Mouse (Mus musculus): Measurements from ENCODE around the gene Ppp1r12b. TPM values are rescaled to one million over a fixed set of nuclear protein-coding genes. Genes with fewer than 3 reads are reported as not detected.

Gene Ppp1r12b
- total and polyA plus RNA-seq, 3 experiments = 0.64 to 1.8 (median 1.6) TPM

DNA sequence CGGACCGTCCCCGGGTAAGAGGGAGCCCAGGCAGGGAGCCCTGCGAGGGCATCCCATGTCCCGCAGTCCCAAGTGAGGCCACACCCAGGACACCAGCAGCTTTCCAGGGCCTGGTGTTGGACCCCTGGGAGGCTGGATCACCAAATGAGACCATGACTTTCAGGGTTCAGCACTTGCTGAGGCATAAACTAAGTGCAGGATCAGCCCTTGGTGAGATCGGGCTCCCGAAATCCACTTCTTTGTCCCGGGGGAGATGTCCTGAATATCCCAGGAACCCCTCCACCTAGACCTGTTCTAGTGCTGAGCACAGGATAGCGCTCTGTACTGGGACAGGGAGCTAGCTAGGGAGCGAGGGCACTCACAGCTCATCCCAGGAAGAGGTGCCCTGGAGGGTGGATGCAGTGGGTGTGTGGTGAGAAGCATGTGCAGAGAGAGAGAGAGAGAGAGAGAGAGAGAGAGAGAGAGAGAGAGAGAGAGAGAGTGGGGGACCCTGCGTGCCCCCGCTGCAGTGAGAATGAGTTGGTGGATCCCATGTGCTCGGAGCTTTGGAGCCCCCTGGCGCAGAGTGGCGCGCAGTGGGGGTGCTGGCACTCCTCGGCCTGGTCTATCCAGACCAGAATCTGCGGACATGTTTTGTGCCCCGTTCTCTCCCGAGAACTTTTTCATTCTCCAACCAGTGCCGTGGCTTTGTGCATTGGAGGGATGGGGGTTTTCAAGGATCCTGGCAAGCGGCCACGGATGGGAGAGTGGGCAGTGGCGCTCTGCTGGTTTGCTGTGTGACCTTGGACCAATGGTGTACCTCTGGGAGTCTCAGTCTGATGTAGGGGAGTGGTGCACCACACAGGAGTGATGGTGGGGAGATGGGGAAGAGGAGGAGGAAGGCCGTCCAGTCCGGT lies 246.1 kb downstream of the Ppp1r12b start:
- in situ Hi-C loops (cut with MboI; ENCODE audit: low pct_ligation_motif_present, low pct_unique_long_range_greater_than_20kb, low sequenced_read_pairs) (no loop called here), dilution Hi-C loops (cut with MboI; ENCODE audit: extremely low pct_ligation_motif_present, extremely low pct_unique_long_range_greater_than_20kb, low sequenced_read_pairs) (no loop called here)
- Histone ChIP-seq H3K79me2 (replicated peaks; ENCODE audit: control insufficient read depth, extremely low read depth, insufficient read depth, poor library complexity, severe bottlenecking) (no peaks in the 10 kb centered on the region), H3K9ac (ENCODE audit: insufficient read depth, low read depth) (no peak overlapping the region), H3K27me3 (replicated peaks) (peaks cover 96% of the 10 kb centered on the region), H3K4me3 (replicated peaks in 1 of 3; ENCODE audit: low read depth in 2 of 3, low read length in 2 of 3, poor library complexity in 1 of 3) (peak overlapping the region in 1 of 3 experiments; percentile 23), H3K36me3 (replicated peaks in 1 of 2; ENCODE audit: control insufficient read depth in 1 of 2, insufficient read depth in 1 of 2, low read length in 1 of 2) (no peaks in the 10 kb centered on the region), H3K4me1 (ENCODE audit: control insufficient read depth in 1 of 2, insufficient read depth in 2 of 2) (peaks cover 22 to 46% of the 10 kb centered on the region in 2 experiments), H3K9me3 (replicated peaks; ENCODE audit: low read length) (no peaks in the 10 kb centered on the region), H3K4me2 (ENCODE audit: insufficient read depth, low read depth, poor library complexity, severe bottlenecking) (peak overlapping the region; percentile 87), H3K27ac (ENCODE audit: insufficient read depth, low read depth) (no peak overlapping the region)
- DNase-seq (ENCODE audit: extremely low read depth) = no peak
- TF ChIP-seq ELF1 (IDR thresholded peaks at IDR 0.05; ENCODE audit: low read depth, low read length) (no peak), ZKSCAN1 (IDR thresholded peaks at IDR 0.05; ENCODE audit: borderline replicate concordance, low read depth, low read length) (0 out of 2 replicates have a peak, but pooled peaks have one; percentile 12)

- peaks cover 22 to 46% of the 10 kb centered on the region in 2 experiments for H3K4me1 ChIP-seq (ENCODE audit: control insufficient read depth in 1 of 2, insufficient read depth in 2 of 2)
- peak; percentile 75; the same call in 1 of the 2 replicates for TF ChIP-seq CHD2 (IDR thresholded peaks at IDR 0.05; ENCODE audit: low read length)
- TF ChIP-seq USF2 (conservative IDR thresholded peaks at IDR 0.05; ENCODE audit: low read depth, low read length) = no peak
- TF ChIP-seq PAX5 (IDR thresholded peaks at IDR 0.05; ENCODE audit: low read length) = no peak
- TF ChIP-seq EP300 (IDR thresholded peaks at IDR 0.05; ENCODE audit: low read length) = peak; percentile 73; the same call in 1 of the 2 replicates
- no peak for TF ChIP-seq ZMIZ1 (IDR thresholded peaks at IDR 0.05; ENCODE audit: low read depth, low read length)
- TF ChIP-seq JUND (conservative IDR thresholded peaks at IDR 0.05; ENCODE audit: low read depth, low read length) = no peak
- TF ChIP-seq CTCF (conservative IDR thresholded peaks at IDR 0.05 in 1 of 2, IDR thresholded peaks at IDR 0.05 in 1 of 2; ENCODE audit: low read depth in 2 of 2, low read length in 2 of 2) = no peak
- peak; percentile 6; the same call in 1 of the 2 replicates for TF ChIP-seq ZNF384 (IDR thresholded peaks at IDR 0.05; ENCODE audit: low read depth, low read length)
- peak; percentile 75; the same call in 1 of the 2 replicates for TF ChIP-seq RCOR1 (conservative IDR thresholded peaks at IDR 0.05; ENCODE audit: low read depth, low read length)
- TF ChIP-seq JUN (IDR thresholded peaks at IDR 0.05; ENCODE audit: insufficient read depth, low read depth, low read length) = 0 out of 2 replicates have a peak, but pooled peaks have one; percentile 16
- TF ChIP-seq TCF12 (IDR thresholded peaks at IDR 0.05; ENCODE audit: low read depth, low read length) = peak; percentile 95
- TF ChIP-seq RAD21 (IDR thresholded peaks at IDR 0.05; ENCODE audit: low read depth, low read length) = no peak
- TF ChIP-seq MAZ (IDR thresholded peaks at IDR 0.05; ENCODE audit: low read depth, low read length) = peak; percentile 87
- TF ChIP-seq HCFC1 (IDR thresholded peaks at IDR 0.05; ENCODE audit: low read depth, low read length) = no peak
- no peak for TF ChIP-seq TBP (conservative IDR thresholded peaks at IDR 0.05; ENCODE audit: low read depth, low read length)
- peak; percentile 85 for TF ChIP-seq ETS1 (conservative IDR thresholded peaks at IDR 0.05; ENCODE audit: low read depth, low read length)
- no peak for TF ChIP-seq KAT2A (IDR thresholded peaks at IDR 0.05; ENCODE audit: insufficient replicate concordance, low read length)
- no peak for TF ChIP-seq NELFE (IDR thresholded peaks at IDR 0.05; ENCODE audit: low read depth, low read length)
- no peak for TF ChIP-seq SMC3 (IDR thresholded peaks at IDR 0.05; ENCODE audit: low read depth, low read length)
- peak; percentile 61; the same call in 1 of the 2 replicates for TF ChIP-seq MXI1 (IDR thresholded peaks at IDR 0.05; ENCODE audit: low read depth, low read length)
- peak; percentile 88 for TF ChIP-seq MEF2A (IDR thresholded peaks at IDR 0.05; ENCODE audit: borderline replicate concordance, low read depth, low read length)
- TF ChIP-seq SIN3A (IDR thresholded peaks at IDR 0.05; ENCODE audit: low read length) = no peak
- peak; percentile 89 for TF ChIP-seq BHLHE40 (IDR thresholded peaks at IDR 0.05; ENCODE audit: low read depth, low read length)
- TF ChIP-seq ZKSCAN1 (IDR thresholded peaks at IDR 0.05; ENCODE audit: borderline replicate concordance, low read depth, low read length) = no peak
- peak; percentile 77 for TF ChIP-seq MAFK (IDR thresholded peaks at IDR 0.05; ENCODE audit: insufficient replicate concordance, low read length)
- peak; percentile 97 for TF ChIP-seq IRF4 (IDR thresholded peaks at IDR 0.05; ENCODE audit: low read depth, low read length)
- peak; percentile 80 for TF ChIP-seq ELF1 (IDR thresholded peaks at IDR 0.05; ENCODE audit: low read depth, low read length)
- TF ChIP-seq MYC (IDR thresholded peaks at IDR 0.05; ENCODE audit: low read depth, low read length) = no peak
- peak; percentile 43; the same call in 1 of the 2 replicates for TF ChIP-seq NRF1 (IDR thresholded peaks at IDR 0.05; ENCODE audit: low read depth, low read length)
- TF ChIP-seq POLR2A (IDR thresholded peaks at IDR 0.05; ENCODE audit: low read depth, low read length) = no peak
- H3K36me3 ChIP-seq (replicated peaks in 1 of 2; ENCODE audit: control insufficient read depth in 1 of 2, insufficient read depth in 1 of 2, low read length in 1 of 2) = no peaks in the 10 kb centered on the region
- peak; percentile 76 for DNase-seq (ENCODE audit: extremely low read depth)
- peak overlapping the region in 1 of 3 experiments; percentile 23 for H3K4me3 ChIP-seq (replicated peaks in 1 of 3; ENCODE audit: low read depth in 2 of 3, low read length in 2 of 3, poor library complexity in 1 of 3)
- peaks cover 96% of the 10 kb centered on the region for H3K27me3 ChIP-seq (replicated peaks)
- H3K9ac ChIP-seq (ENCODE audit: insufficient read depth, low read depth) = no peak overlapping the region
- H3K4me2 ChIP-seq (ENCODE audit: insufficient read depth, low read depth, poor library complexity, severe bottlenecking) = peak overlapping the region; percentile 87
- H3K79me2 ChIP-seq (replicated peaks; ENCODE audit: control insufficient read depth, extremely low read depth, insufficient read depth, poor library complexity, severe bottlenecking) = no peaks in the 10 kb centered on the region
- in situ Hi-C loops (cut with MboI; ENCODE audit: low pct_ligation_motif_present, low pct_unique_long_range_greater_than_20kb, low sequenced_read_pairs) = no loop called here
- no peaks in the 10 kb centered on the region for H3K9me3 ChIP-seq (replicated peaks; ENCODE audit: low read length)
- H3K27ac ChIP-seq (ENCODE audit: insufficient read depth, low read depth) = no peak overlapping the region
- dilution Hi-C loops (cut with MboI; ENCODE audit: extremely low pct_ligation_motif_present, extremely low pct_unique_long_range_greater_than_20kb, low sequenced_read_pairs) = no loop called here
These were observed 246.8 kb downstream of the Ppp1r12b start for GRCm38 (mm10) chr1:134708801-134709385.

Measured in CH12.LX (cell line).